Mouse (Mus musculus) liver (tissue): ENCODE data around the gene Podxl2.

Experiments used
- DNase-seq: peaks from one replicate; pipeline ENCODE4 v3.0.0-alpha.2; 2020; ENCODE audit warnings: mixed read lengths

Gene Podxl2

DNA sequence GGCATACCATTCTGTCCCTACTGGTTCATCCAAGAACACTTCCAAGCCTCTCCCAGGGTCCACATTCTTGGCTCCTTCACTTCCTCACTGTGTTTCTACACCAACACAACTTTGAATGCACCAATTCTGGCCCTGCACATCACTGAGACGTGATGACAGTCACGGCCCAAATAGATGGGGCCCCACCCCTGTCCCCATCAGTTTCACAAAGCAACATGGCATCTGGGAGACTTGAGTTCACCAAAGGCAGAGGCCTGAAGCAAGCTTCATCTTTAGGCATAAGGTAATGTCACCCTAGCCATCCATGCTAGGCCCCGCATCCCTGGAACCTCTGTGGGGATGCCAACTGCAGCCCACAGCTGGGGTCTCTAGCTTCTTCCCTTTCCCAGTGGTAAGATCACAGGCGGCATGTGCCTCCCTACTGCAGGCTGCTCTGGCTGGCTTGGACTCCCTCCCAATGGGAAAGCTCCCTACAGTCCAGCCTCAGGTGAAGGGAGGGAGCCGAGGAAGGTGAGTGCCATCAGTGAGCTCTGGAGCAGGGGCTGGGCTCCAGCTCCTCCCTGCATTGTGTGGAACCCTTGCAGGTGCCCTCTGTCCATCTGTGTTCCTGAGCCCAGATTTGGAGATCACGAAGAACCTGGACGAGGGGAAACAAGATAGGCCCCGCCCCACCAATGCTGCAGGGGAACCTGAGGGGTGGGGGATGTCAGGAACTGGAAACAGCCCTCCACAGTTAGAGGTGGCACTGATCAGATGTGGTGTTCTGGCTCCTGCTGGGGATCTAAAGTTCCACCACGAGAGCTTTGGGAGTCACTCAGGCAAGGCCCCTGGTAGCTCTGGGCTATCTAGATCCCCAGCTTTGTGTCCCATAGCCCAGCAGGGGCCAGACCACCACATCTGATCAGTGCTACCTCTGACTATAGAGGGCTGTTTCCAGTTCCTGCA lies 30.8 kb downstream of the Podxl2 start:
- DNase-seq = no peak

DNA sequence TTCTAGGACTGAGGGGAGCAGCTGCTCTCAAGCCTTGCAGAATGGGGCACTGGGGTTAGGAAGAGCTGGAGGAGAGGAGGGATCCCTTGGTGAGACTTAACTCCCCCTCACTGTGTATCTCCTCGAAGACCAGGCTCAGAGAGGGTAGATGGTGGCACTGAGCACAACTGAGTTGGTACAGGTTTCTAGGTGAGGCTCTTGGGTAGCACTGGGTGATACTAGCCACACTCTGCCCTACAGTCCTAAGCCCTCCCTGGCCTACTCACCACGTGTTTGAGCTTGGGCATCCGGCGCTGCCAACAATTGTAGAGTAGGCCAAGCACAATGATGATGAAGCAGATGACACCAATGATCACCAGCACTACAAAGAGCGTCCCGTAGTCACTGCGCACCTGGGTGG lies 31.6 kb downstream of the Podxl2 start:
- DNase-seq = no peak

DNA sequence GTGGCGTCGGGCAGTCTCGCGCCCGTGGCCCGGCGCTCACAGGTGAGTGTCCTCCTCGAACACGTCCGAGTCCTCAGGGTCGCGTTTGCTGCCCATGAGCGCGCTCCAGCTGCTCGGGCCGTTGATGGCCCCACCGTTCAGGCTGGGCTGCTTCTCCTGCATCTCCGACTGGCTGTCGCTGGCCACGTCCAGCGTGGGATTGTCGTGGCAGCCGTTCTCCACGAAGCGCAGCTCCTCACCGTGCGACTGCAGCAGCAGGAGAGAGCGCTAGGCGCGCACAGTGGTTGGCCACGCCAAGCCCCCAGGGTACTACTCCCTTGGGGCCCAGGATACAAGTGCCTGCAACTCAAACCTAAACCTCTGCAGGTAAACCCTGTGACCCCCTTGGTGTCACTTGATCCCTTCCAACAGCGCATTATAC lies 32.1 kb downstream of the Podxl2 start:
- no peak for DNase-seq

DNA sequence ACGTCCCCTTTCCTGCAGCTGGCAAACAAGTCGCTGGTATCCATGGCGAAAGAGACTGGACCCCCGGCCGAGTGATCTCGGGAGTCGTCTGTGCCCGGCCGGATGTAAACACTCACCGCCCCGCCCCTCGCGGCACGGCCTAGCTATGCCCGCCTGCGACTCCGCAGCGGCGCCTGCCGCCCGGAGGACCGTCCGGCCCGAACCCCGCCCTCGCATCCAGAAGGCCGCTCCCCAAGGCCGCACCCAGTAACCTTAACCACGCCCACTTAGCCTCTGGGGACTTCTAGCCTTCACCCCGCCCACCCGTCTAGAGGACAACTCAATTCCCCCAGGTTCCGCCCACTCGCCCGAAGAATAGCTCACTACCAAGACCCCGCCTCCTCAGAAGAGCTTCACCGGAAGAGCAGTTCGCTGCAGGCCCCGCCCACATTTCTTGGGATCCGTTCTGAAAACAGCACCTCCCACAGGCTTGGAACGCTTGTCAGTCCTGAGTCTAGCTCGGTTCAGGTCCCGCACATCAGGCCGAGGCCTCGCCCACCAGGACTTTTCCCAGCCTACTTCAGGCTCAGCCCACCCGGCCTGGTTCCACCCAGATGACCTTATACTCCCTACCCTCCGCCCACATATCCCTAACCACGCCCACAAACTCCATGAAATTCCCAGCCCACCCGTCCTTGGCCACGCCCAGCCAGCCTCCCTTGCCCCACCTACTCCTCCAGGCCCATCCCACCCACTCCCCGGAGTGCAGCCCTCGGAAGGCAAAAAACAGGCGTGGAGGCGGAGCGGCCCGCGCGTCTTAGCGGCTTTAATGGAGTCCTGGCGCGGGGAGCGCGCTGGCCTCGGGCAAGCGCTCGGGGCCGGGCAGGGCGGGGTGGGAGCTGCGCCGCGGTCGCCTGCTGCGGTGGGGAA lies 32.8 kb downstream of the Podxl2 start, which contains the start of gene Abtb1:
Gene Abtb1 (minus strand): TSS at position 204 of the 909 bp plus-strand sequence.
- DNase-seq = peak; percentile 100

DNA sequence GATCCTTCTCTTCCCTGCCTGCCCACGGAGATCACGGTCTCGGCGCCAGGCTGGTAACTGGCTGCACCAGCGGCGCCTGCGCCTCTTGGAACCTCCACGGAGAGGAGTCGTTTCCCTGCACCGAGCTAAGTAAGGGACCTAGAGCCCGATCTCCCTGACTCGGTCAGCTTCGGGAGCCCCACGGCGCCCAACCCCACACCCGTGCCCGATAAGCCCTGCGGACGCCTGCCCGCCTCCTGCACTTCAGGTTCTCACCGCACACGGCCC lies 33.4 kb downstream of the Podxl2 start:
- DNase-seq = no peak

DNA sequence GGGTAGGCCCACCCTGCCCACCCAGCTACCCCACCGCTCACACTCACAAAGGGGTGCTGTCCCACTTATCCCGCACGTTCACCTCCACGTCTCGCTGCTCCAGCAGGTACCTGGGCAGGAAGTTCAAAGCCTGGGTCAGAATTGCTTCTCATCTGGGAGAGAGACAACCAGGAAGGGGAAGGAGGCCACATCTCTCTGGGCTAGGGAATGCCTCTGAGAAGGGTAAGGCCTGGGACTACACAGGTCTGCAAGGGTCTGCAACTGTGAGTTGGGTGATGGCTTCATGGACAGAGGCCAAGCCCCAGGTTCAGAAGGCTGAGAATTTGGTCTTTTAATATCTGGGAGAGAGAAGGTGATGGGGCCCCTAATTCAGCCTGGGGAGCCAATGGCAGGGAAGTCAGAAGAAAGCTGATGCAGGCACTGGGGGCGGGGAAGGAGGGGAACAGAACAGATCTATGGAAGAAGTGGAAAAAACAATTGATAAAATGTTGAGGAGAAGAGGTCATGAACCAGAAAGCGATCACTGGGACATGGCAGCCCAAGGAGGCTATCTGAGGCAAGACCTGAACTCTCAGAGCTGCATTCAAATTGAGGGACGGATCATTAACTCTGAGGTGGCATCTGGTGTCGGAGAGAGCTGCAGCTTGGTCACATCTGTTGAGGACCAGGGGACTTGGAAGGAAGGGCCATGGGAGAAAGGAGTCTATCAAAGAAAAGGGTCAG lies 33.9 kb downstream of the Podxl2 start:
- DNase-seq = no peak

DNA sequence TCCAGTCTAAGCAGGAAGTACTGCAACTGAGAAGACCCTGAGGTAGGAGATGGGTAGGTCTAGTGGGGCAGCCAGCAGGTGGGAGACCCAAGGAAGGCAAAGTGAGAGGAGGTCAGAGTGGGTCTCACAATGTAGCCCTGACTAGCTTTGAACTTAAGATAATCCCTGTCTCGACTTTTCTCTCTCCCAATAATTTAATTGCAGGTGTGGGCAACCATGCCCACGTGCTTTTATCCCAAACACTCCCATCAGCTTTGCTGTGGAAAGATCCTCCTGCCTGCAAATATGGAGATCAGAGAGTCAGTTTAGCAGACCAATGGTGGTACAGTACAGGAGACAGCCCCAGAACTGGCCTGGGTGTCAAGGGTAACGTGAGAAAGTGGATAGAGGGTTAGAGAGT lies 34.6 kb downstream of the Podxl2 start:
- no peak for DNase-seq

DNA sequence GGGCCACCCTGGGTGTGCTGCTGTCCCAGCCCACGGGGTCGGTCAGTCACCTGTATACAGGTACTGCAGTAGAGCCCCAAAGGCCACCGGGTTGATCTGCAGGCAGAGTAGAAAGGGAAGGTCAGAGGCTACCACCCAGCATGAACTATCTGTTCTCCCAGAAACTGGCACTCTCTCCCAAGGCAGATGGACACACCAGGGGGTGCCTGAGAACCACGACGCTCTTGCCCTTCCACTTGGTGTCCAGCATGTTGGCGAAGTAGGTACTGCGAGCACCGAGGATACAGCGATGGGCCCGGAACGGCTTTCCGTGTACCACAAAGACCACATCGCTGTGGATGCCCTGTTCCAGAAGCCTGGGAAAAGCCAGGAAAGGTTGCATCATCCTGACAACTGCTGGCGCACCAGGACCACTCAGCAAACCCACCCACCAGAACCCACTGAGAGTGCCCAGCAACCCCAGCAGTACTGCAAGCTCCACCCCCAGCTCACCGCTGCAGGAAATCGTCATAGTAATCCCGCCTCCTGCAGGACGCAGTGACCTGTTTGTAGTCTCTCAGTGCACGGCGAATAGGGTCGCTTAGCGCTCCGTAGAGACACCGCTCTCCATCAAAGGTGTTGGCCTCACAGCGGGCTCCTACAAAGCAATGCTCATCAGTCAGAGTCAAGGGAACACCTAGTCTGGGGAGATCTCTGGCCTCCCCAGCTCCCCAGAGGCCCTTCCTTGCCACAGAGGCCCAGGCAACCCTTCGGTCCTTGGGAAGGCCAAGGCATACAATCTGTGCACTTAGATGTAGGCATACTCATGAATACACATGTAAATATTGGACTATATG lies 35.5 kb downstream of the Podxl2 start:
- DNase-seq = no peak

DNA sequence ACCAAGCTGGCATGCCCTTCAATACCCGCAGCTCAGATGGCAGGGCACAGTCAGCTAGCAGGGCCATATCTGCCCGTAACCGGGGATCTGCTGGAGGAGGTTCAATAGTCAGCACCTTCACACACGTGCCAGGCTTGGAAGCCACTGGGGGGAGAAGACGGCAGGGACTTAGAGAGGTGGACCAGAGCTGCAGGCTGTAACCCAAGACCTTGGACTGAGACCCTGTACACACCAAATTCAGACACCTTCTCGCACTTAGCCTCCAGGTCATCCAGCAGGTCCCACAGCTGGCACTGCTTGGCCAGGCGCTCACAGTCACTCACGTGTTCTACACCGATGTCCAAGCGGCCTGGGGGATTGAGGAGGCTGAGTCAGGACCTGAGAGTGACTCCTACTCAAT lies 36.2 kb downstream of the Podxl2 start:
- DNase-seq = no peak

DNA sequence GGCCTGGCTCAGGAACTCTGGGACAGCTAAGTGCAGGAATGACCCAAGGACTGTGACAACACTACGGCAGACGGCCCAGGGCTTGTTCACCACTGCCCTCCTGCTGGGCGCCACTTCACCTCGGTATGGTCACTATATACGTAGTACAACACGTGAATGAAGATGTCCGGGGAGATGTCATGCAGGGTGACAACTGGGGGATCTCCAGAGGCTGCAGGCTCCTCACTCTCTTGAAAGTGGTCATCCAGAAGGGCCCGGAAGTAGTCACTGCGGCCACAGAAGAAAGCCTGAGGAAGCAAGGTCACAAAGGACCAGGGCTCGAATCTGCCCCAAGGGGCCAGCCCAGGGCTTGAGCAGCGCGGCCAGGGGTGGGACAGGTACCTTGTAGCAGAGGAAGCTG lies 36.8 kb downstream of the Podxl2 start:
- no peak for DNase-seq

DNA sequence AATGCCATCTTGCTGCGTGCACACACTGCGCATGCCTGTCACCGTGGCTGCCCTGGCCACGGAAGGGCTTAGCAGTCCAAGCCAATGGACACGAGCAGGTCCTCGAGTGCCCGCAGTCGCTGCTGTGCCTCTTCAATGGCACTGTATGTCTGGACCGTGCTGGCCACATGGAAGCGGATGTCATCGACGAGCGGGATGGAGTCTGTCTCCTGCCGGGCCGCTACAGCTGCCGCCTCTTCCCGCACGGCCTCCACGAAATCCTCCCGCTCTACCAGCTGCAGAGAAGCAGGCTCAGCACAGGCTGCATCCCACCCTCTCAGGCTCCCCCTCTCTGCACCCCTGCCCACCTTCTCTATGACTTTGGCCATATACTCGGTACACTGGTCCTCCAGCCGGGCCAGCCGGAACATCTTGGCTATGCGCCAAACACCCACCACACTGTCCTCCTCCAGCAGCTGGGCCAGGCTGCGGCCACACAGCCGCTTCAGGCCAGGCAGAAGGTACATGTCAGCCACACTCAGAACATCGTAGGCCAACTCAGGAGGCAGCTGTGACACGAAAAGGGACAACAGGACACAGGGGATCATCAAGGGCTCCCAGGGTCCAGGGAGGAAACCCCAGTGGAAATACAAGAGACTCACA lies 38.5 kb downstream of the Podxl2 start:
- no peak for DNase-seq

DNA sequence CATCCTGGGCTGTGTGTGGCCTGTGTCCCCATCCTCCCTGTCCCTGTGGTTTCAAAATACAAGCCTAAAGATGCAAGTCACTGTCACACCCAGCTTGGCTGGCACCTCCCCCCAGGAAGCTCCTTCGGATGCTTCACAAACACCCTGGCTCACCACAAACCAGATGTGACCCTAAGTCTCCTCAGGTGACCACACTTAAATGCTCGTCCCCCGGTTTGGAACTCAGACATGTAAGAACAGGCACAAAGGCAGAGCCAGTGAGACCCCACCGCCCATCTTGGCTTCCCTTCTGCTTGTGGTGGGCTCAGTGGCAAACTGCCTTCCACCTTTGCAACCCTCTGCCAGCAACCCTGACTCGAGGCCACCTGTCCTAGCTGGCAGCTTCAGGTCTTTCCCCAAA lies 39.8 kb downstream of the Podxl2 start:
- peak; percentile 86 for DNase-seq

DNA sequence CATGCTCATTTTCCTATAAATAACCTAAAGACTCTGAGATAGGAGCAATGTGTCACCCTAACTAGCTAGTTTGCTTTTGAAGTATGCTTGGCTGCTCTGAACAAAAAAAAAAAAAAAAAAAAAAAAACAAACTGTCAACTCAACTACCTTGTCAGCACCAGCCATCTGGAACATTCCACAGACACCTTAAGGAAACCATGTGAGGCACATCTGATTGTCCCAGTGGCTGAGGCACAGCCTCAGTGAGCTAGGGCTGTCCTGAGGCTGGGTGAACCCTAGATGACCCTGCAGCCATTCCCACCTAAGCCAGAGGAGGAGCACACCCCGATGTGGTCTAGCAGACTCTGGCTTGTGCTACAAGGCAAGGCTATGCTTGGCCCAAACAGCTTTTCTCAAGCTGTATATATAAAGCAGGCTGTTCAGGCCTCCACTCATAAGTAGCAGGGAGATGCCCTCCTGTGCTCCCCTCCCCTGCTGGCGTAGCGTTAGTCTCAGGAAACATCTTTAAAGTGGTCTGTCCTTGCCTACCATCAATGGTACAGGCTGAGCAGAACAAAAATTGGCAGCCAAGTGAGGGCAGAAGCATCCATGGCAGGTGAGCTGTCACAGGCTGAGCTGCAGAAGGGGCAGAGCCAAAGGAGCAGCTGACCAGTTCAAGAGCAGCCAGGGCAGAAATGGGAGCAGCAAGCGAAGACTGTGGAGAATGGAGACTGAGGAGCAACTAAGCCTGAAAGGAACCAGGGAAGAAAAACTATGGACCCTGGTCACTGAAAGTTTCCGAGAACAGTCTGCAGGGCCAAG lies 41.3 kb downstream of the Podxl2 start:
- no peak for DNase-seq

DNA sequence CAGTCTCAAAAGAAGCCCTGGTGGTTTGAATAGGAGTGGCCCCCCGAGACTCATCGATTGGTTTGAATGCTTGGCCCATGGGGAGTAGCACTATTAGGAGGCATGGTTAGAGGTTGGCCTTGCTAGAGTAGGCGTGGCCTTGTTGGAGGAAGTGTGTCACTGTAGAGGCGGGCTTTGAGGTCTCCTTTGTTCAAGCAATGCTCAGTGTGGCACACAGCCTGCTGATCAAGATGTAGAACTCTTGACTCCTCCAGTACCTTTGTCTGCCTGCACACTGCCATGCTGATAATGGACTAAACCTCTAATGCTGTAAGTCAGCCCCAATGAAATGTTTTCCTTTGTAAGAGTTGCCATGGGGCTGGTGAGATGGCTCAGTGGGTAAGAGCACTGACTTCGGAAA lies 42.2 kb downstream of the Podxl2 start:
- peak; percentile 57 for DNase-seq

DNA sequence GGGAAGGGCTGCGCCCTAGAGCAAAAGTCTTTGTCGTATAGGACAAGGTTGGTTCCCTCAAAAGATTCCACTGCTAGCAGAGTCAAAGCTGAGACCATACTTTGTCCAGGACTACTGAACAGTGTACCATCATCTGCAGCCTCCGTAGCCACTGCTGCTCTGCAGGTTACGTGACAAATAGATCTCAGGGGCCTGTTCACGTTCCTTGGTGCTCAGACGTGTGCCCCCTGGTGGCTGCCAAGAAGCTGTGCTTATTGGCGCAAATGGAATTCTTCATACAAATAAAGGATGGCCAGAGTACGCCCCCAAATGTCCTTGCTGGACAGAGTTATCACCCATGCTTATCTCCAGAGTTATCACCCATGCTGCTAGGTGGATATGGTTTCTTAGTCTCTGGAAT lies 43.4 kb downstream of the Podxl2 start:
- peak; percentile 81 for DNase-seq

DNA sequence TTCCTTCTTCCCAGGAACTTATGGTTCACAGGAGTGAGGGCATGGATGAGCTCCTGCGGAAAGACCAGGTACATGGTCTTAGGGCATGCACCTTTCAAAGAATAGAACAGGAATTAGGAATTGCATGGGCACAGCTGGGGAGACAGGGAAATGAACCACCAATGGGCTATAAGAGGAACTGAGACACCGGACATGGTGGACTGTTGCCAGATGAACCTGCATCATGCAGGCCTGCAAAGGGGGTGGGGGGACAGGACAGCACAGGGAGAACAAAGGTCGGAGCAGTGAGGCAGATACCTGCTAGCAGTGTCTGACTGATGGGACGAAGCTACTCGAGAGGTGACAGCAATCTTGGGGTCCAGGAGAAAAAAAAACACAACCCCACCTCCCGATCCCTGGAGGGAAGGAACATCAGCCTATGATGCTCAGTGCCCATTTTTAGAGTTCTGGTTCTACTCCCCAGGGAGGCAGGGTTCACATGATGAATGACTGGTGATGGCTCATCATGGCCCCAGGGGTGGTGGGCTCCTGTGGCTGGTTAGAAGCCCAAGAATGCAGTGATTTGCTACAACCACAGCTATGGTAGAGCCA lies 44.6 kb downstream of the Podxl2 start:
- DNase-seq = no peak

DNA sequence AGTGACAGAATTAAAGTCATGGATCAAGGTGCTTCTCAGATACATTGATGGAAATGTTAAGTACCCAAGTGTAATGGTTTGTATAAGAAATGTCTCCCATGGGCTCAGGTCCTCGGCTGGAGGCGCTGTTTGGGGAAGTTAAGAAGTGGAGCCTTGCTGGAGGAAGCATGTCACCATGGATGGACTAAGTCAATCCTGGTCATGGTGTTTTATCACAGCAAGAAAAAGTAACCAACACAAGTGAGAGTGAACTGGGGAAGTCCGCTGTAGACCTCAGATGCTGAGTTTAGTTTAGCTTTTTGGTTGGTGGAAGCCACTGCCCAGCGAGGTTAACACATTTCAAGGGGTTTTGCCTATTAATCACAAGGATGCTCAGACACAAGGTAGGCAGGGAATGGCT lies 45.3 kb downstream of the Podxl2 start:
- DNase-seq = no peak

DNA sequence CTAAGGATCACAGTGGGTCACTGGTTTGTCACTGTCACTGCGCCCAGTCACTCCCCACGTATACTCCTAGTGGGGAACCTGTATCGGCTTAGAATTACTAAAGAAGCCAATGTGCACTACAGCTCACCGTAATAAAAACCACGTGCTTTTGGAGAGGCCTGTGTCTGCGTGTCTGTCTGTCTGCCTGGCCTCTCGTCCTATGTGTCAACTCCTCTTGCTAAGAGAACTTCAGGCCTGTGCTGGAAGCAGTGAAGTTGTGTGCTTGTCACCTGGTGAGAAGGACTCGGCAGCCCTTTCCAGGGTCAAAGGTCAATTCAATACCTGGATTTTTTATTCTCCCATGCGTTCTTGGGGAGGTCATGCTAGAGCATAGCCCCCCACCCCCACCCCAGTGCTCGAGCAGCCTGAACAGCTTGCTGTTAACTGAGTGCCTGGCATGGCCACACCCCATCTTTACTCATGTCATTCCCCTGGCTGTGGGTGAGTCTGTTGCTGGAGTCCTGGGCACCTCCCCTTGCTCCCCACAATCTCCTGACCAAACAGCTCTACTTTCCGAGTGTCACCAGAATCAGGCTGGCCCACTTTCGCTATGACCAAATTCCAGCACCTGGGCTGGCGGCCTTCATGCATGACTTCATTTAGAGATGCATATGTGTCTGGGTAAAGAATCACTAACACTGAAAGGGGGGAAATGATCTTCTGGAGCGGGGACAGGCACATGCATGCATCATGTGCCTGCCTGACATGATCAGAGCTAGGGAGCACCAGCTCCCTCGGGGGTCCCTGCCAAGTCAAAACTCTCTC lies 46.4 kb downstream of the Podxl2 start:
- no peak for DNase-seq

DNA sequence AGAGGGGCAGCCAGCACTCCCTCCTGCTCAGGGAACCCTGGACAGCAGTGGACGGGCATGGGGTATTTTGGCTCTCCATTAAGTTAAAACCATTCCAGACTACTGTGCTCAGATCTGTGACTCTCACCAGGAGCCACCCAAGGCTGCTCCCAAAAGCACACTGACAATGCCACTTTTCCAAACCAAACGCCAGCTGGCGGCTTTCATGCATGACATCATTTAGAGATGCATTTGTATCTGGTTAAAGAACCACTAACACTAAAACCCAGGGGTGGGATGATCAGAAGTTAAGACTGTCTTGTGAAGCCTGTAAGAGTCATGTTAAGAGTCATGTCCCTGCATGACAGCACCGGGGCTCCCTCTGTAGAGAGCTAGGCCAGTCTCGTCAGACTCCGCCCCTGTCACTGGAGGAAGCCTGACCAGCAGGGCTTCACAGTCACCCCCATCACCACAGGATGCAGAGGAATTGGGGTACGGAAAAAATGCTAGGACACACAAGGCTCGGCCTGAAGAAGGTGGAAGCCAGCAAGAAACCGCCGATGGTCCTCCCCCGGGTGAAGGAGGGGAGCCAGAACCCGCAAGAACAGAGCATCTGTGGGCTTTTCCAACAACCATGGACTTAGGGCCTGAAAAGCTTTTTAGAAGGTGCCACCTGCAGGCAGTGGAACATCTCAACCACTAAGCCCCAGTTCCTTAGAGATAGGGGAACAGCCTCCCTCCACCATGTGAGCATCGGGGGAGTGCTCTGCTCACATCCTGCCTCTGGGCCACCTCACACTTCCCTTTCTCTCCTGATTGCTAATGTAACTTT lies 47.2 kb downstream of the Podxl2 start:
- DNase-seq = no peak
